Mouse (Mus musculus) activated CD4-positive, CD25-positive, alpha-beta regulatory T cell, adult 4 months (primary cell): Measurements from ENCODE around the gene Mpped2. TPM values are rescaled to one million over a fixed set of nuclear protein-coding genes. Genes with fewer than 3 reads are reported as not detected.

Experiments used
- ATAC-seq: one replicate; pipeline ENCODE4 v1.8.0; 2017
- polyA plus RNA-seq, 2 experiments: library from polyadenylated mRNA; unstranded; fragments of 100-300 nt; shearing (Covaris generic); gene quantifications; one replicate each; pipeline ENCODE4 v1.2.1; 2017

Mpped2 gene
- polyA plus RNA-seq, 2 experiments from 2014 or later = not detected

DNA sequence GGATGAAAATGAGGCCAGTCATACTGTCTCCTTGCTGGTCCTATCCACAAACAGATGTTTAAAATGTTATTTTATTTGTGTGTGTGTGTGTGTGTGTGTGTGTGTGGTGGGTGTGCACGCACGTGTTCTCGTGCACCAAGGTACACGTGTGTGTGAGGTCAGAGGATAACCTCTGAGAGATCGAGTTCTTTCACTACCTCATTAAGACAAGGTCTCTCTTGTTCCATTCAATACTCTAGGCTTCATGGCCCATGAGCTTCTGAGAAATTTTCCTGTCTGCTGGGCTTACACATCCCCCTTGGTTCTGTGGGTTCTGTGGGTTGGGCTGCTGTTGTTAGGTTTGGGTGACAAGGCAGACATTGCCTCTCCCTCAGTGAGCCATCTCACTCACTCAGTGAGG, 12.6 kb downstream of the Mpped2 start:
- ATAC-seq = no peak

DNA sequence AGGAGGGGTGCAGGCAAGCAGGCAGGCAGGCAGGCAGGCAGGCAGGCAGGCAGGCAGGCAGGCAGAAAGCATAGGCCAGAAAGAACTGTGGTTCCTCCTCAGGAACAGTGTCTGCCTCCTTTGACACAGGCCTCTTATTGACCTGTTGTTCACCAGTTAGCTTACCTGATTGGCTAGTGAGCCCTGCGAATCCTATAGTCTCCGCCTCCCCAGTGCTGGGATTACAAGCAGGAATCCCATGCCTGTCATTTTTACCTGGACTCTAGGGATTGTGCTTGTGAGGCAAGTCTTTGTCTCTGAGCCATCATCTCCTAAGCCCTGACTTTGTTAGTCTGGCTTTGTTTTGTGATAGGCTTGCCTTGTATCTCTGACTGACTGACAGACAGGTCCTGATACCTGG, 14.1 kb downstream of the Mpped2 start:
- ATAC-seq = no peak

DNA sequence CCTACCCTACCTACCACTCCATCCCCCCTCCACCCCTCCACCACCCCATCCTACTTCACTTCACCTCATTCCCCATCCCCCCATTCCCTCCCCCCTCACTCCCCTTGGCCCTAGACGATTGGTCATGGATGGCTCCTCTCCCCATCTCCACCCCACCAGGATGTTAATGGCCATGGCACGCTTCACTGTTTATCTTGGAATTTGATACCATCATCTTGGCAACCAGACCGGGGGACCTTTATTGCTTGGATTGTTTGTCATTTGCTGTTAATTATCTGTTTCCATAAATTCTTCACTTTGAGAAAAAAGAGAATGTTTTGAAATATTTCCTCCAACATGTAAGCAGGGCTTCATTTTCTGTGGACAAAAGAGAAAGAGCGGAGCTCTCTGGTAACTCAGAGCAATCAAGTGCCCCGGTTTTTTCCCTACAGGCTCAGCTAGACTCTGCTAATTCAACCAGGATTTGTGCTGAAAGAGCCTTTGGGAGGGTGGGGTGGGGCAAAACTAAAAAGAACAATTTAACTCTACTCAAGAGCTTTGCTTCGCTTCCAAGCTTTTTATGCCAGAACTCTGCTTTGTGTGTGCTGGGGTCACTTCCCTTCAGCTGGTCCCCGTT, 17.9 kb downstream of the Mpped2 start:
- ATAC-seq = no peak

DNA sequence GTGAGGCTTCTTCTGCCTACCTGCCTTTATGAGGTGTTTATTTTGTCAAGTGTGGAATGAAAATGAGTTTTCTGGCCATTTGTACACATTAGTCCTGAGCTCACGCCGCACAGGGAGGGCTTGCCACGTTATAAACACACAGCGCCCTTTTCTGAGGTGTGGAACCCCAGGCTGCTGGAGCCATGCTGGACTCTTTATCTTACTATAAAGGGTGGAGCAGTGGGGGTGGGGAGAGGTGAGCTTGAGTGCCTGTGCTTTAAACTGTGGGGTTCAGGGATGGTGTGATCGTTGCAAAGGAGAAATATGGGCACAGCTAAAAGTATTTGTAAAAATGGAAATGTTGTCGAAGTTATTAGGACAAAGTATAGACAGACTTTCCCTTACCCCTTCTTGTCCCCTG, 18.4 kb downstream of the Mpped2 start:
- no peak for ATAC-seq

DNA sequence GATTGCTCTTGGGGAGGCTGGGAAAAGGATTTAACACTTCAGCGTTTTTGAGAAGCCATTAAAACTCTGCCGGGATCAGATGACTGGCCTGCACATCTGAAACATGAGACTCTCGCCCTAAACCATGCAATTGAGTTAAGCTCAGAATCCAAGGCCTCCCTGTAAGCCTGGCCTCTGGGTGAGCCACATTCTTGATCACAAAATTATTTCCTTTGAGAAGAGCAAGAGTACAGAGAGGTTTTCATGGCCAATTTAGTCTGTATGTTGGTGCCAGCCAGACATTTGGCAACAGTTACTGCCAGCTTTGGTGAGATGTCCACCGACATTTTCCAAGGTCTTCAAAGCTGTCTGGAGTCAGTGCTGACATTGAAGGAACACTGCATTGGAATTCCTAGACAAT, 20.1 kb downstream of the Mpped2 start:
- ATAC-seq = no peak

DNA sequence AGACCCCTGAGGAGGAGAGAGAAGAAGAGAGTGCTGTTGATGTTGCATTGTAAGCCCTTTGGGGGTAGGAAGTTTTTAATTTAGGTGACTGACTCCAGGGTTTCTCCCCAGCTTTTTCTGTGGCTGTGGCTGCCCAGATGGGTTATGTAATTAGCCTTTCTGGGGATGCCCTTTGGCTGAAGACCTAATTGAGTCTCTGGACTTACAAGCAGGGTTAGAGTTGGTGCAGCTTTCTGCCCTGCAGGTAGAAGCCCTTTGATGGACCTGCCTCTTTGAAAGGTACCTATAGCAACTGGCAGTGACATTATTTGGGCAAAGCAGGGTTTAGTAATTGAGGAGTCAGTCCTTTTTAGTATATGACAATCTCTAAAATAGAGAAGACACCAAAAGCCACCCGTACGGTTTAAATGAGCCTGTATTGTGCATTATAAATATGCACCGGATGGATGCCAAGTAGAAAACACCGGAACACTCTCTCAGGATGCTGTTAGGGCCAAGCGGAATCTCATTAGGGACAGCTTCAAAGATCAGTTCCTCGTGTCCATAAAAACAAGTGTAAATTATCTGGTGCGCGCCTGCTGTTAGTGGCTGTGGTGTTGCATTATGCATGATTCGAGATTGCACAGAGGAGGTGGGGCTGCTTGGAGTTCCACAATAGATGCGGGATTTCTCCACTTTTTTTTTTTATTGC, 22.8 kb downstream of the Mpped2 start:
- ATAC-seq = no peak

DNA sequence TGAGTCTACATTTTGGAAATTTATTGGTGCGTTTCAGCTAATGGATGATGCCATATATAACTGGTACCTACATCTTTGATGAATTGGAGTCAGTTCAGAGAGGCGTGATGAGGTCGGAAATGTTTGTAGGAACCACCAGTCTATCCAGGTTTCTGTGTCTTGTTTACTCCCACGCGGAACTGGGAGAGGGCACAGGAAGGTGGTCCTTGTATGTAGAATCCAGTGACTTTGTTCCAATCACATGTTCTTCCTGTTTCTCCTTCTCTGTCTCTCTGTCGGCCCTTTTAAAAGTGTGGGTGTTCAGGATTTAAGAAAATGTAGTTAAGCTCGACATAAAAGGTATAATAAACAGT, 23.3 kb downstream of the Mpped2 start:
- ATAC-seq = no peak

DNA sequence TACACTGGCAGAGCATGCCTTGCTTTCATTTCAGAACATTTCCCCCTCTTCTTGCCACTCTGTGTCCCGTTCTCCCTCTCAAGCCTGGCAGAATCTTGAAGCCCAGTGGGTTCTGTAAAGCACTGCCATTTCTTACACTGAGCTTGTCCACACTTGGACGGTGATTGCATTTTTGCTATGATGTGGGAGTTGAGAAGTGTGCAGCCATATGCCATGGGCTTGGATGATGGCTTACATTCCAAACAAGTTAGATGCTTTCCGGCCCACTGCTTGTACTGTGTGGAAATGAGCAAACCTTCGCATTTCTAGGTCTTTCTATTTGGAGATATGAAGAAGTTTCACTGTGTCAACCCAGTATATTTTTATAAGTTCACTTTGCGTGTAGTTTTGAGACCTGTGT, 25.8 kb downstream of the Mpped2 start:
- no peak for ATAC-seq

DNA sequence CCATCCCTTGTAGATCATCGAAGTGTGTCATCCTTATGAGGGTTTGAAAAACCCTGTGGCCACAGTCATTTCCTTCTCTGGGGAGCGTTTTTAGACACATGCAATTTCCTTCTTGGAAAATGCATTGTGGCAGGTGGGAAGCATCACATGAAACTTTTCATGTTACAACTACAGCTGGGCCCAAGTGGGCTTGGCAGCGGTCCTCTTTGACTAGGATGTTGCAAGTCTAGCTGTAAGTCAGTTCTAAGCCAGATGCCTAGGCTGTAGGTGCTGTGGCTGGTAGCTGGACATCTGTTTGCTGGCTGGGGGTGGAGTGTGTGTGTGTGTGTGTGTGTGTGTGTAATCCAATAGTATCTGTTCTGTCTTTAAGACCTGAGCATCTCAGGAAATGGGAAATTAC, 26.4 kb downstream of the Mpped2 start:
- no peak for ATAC-seq

DNA sequence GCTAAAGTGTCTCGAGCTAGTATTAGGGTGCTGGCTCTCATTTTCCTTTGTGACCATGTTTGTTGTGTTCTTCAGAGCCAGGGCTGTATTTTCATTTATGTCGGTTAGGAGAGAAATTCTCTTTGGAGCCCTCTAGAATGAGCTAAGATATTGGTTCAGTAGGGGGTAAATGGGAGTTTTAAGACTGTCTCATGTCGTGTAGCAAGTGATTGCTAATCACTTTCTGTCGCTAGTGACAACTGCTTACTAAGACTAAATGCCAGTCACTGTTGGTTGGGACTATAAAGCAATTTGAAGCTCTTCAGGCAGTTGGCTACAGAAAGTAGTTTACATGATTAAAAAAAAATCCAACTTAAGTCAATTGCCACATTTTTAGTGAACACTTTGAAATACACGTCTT, 27.6 kb downstream of the Mpped2 start:
- no peak for ATAC-seq

DNA sequence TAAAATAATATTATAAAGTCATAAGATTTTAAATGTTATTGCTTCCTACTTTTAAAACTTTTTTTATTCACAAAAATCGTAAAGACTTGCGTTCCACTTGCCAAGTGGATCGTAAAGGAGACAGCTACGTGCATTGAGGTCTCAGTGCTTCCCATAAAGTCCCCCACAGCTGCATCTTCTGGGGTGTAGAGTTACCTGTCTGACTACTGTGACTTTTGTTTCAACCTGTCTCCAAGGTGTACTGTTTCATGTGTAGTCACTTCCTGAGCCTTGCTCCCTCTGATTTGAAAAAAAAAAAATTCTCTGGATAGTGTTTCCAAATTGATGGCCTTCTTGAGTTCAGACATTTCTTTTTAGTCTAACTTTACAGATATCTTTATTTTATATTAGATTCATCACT, 29.0 kb downstream of the Mpped2 start:
- ATAC-seq = no peak

DNA sequence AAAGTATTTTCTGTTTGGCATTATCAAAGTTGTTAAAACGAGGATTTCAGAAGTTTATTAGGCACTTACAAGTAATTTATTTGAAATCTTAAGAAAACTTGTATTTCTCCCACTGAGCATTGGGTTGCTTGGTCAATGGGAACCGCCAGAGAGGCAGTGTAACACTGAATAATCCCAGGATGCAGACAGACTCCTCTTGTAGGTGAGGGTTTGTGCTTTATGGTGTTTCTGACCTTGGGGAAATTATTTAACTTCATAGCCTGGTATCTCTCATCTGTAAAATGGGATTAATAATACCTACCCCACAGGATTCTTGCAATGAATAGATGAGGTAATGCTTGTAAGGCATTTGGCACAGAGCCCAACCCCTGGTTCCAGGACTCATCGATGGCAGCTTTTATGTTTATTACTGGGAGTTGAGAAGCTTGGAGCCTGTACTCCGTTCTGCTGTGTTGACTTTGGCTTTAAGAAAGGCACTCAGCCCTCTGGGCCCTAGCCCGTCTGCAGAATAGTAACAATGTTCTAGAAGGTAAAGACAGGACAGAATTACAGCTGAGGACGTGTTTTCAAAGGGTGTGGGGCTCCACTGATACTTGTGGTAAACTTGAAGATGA, 37.0 kb downstream of the Mpped2 start:
- no peak for ATAC-seq

DNA sequence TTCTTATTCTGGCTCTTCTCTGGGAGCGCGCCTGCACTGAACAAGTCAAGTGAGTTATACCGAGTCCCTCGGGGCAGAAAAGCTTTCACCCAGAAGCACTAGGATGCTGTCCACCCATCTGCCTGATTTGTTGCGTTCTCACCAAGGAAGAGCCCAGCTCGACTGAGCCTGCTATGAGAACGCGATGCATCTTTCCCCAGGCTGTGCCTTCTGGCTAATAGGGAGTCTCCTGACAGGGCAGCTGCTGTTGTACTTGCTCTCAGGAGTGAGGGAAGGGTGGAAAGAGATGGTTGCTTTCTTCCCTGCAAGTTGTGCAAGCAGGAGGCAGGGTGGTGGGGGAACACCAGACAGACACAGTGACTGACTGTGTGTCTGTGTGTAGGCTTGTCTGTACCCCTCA, 37.5 kb downstream of the Mpped2 start:
- ATAC-seq = no peak

DNA sequence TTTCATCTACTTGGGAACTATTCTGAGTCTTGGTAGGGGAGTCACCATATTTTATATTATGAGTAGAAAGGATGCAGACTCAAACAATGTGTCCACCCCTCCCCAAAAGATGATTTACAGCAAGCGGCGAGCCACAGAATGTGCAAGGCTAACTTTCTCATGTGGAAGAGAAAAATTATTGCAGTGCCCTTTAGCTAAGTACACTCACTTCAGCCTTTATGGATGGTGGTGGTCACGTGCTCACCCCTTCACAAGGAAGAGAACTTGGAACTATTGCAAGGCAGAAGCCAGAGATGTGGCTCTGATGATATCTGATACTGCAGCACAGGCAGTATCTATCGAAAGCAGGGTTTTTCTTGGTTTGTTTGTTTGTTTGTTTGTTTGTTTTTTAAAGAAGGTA, 38.4 kb downstream of the Mpped2 start:
- ATAC-seq = no peak

DNA sequence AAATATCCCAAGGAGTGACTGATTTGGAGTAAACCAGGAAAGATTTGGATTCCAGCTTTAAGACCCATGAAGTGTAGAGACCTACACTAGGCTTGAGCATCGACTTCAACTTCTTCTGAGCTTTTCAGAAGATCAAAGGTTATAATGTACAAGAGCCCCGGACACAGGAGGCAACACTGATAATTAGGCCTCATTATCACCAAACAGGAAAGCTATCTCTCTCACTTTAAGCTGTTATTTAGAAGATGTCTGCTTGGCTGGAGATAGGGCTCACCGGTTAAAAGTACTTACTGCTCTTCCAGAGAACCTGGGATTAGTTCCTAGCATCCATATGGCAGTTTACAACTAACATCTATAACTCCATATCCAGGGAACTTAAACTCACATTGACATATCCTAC, 39.1 kb downstream of the Mpped2 start:
- no peak for ATAC-seq

DNA sequence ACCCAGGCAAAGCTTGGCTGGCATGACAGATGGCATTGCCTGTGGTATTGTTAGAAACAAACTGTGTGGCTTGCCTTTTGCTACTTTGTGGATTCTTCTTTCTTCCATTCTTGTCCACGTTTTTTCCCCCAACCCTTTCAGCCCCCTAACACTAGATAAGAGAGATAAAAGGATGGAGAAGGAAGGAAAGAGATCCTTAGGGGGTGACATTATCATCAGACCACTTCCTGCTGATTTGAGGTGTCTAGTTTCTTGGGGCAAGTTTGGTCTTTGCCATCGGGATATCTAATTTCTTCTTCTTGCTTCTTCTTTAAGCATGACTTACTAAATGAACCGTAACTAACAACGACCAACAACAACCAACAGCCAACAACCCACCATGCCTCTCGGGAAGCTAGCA, 40.3 kb downstream of the Mpped2 start:
- no peak for ATAC-seq

DNA sequence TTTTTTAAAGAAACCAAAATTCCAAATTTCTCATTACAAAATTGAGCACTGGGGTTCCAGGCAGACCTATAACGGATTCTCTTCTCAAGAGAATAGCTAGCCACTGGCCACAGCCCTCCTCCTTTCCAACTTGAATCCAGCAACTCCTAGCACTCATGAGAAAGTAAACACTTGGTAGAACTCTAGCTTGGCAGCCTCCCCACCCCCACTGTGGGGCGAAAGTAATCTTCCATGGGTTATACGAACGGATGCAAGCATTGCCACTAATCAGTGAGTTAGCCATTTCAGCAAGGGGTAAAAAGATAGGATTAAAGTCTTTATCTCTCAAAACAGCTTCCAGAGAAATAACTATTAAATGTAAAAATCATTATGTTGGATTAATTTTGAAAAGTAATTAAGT, 40.9 kb downstream of the Mpped2 start:
- ATAC-seq = no peak

DNA sequence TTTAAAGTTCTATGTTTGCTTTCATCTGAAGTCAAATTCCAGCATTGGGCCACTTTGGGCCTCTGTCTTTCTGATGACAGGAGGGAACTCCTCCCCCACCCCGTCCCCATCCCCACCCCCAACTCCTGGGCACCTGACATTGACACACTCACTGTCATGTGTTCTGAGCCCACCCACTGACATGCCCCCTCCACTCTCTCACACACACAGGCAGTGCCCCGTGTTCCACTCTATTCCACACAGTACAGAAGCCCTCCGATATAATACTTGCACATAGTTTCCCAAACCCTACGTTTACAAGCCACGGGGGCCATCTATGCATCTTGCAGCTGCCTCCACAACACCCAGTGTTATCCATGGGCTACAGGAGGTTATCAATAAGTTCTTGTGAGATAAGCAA, 42.1 kb downstream of the Mpped2 start:
- no peak for ATAC-seq

DNA sequence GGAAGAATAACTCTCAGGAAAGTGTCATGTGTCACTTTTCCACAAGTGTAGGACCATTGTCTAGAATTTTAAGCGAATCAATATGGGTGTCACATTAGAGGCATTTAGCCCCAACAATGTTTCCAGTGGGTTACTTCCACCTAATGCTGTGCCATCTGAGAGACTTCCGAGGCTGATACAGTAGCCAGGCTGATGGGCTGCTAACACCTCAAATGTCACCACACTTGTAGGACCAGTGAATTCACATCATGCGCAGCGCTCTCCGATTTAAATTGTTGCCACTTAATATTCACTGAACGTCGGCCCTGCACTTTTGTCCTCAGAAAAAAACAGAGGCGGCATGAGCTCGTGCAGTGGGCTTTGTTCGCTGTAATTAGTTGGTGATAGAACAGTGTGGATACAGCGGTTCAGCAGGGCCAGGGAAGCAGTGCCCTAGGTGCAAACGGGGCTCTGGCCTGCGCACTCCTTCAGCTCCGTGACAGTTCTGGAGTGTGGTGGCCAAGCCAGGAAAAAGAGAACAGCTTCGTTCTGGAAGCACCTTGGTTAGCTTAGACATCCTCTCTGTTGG, 42.8 kb downstream of the Mpped2 start:
- ATAC-seq = no peak

DNA sequence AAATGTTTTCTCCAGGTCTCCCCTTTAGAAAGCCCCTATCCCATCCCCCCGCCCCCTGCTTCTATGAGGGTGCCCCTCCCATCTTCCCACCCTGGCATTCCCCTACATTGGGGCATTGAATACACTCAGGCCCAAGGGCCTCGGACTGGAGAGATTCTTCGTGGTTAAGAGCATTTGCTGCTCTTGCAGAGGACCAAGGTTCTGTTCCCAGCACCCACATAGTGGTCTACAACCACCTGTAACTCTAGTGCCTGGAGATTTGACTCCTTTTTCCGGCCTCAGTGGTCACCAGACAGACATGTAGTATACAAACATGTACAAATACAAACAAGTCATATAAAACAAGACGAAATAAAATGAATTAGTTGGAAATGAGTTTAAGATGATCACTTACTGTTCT, 45.9 kb downstream of the Mpped2 start:
- ATAC-seq = no peak

DNA sequence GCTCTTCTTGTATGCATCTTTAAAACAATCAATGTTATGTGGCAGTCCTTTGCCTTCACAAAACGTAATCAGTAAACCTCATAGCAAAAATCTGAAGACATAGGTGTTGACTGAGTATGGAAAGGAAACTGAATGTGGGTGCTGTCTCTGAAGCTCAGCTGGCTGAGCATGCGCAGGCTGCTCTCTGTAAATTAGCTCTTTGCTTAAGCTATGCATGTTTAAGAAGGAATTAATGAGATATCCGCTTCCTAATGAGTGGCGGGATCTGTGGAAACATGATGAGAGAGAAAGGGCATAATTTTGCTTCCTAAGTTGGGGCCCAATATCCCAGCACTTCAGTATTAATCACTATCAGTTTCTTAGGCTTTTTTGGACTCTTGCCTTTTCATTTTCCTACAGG, 51.0 kb downstream of the Mpped2 start:
- no peak for ATAC-seq

DNA sequence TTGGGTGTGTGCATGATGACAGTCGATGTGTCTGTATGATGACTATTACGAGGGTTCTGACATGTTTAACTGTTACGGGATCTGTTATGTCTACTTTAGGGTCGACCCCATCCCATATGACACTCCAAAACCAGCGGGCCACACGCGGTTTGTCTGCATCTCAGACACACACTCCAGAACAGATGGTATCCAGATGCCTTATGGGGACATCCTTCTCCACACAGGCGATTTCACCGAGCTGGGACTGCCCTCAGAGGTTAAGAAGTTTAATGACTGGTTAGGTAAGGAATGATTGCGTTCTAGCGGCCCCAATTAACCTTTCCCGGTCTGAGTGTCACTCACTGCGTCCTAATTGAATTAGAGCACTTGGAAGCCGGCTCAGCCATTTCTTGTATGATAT, 51.5 kb downstream of the Mpped2 start:
- no peak for ATAC-seq

DNA sequence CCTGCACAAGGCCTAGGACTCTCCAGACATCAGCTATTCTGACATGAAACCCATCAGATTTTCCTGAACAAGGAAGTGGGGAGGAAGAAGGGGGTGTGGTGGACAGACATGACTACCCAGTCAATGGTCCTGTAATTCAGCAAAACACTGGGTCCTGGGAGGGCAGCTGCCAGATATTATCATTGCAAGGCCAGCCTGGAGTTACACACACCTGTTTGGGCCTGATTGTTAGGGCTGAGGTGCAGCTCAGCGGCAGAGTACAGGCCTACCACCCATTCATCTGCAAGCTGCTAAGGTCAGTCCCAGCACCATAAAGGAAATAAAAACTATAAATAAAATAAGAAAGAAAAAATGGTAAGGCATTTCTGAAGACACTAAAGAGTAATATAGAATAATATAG, 52.3 kb downstream of the Mpped2 start:
- ATAC-seq = no peak

DNA sequence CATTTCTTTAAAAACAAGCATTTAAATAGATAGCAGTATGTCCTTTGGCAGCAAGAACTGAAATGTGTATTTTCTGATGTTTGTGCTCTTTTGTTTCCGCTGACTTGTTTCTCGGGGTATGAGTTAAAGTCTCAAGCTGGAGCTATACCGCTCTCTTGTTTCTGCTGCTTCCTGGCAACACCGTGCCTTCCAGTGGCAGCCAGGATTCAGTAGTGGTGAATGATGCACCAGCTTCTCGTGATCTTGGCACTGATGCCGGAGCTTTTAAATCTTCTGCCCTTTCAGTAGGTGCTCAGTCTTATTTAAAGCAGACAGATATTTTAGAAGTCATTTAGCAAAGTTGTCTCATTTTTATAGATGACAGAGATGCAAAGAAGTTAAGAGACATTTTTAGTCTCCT, 53.1 kb downstream of the Mpped2 start:
- no peak for ATAC-seq
